Mouse (Mus musculus) limb, embryonic 14.5 days (tissue): ENCODE measurements at regions not wholly inside any gene's neighbourhood (a gene's known extent, or its start where the extent isn't known, plus 50 kb on each side); places are given as distances from the start of the nearest gene placed in this dataset.

Experiments used
- ATAC-seq: fragments of 200-750 bp; cut with Nextera tagmentation; 2 replicates; pipeline ENCODE4 v1.8.0; 2017; ENCODE audit warnings: low read depth, moderate number of reproducible peaks, moderate TSS enrichment; ENCODE audit not compliant: low FRiP score
- DNase-seq: peaks from one replicate; pipeline ENCODE4 v3.0.0-alpha.2; 2015; ENCODE audit warnings: low spot score
- H3K27ac ChIP-seq: fragments of 300-500 bp; sonication (generic); replicated peaks from 2 replicates; pipeline ENCODE4 v1.5.1; 2014; ENCODE audit warnings: low read depth, mild to moderate bottlenecking, low read length, moderate library complexity, mixed read lengths
- H3K27me3 ChIP-seq: fragments of 300-500 bp; sonication (generic); 2 replicates; pipeline ENCODE4 v1.6.1; 2014; ENCODE audit warnings: low read length, mixed read lengths; ENCODE audit not compliant: control insufficient read depth, insufficient read depth
- H3K36me3 ChIP-seq: fragments of 300-500 bp; sonication (generic); 2 replicates; pipeline ENCODE4 v1.6.1; 2014; ENCODE audit warnings: mild to moderate bottlenecking, low read length, moderate library complexity, mixed read lengths; ENCODE audit not compliant: control insufficient read depth, insufficient read depth
- H3K4me1 ChIP-seq: fragments of 300-500 bp; sonication (generic); 2 replicates; pipeline ENCODE4 v1.6.1; 2014; ENCODE audit warnings: antibody characterized with exemption, low read length, mixed read lengths; ENCODE audit not compliant: control insufficient read depth, insufficient read depth
- H3K4me2 ChIP-seq: fragments of 300-500 bp; sonication (generic); replicated peaks from 2 replicates; pipeline ENCODE4 v1.6.1; 2014; ENCODE audit warnings: low read depth, mild to moderate bottlenecking, low read length, moderate library complexity; ENCODE audit not compliant: severe bottlenecking
- H3K4me3 ChIP-seq: fragments of 300-500 bp; sonication (generic); replicated peaks from 2 replicates; pipeline ENCODE4 v1.5.1; 2014; ENCODE audit warnings: low read length
- H3K9ac ChIP-seq: fragments of 300-500 bp; sonication (generic); 2 replicates; pipeline ENCODE4 v1.6.1; 2014; ENCODE audit warnings: mild to moderate bottlenecking, low read depth, low read length, moderate library complexity; ENCODE audit not compliant: severe bottlenecking
- H3K9me3 ChIP-seq: fragments of 300-500 bp; sonication (generic); 2 replicates; pipeline ENCODE4 v1.6.1; 2016; ENCODE audit warnings: low read length; ENCODE audit not compliant: control insufficient read depth
- POLR2A ChIP-seq: fragments of 200-500 bp; IDR thresholded peaks from 2 replicates; pipeline ENCODE4 v1.8.0; 2012; ENCODE audit warnings: inconsistent platforms, mild to moderate bottlenecking, moderate library complexity, borderline replicate concordance; ENCODE audit not compliant: insufficient read depth, insufficient read length; ENCODE audit errors: extremely low read depth
- WGBS: fragments of 180-500 bp; shearing (Covaris S2); extraction: QIAGEN DNeasy Blood & Tissue Kit; methylation state at CpG from one replicate; pipeline ENCODE4 v1.1.7; 2014; 5-methylcytosine and 5-hydroxymethylcytosine counted together

GRCm38 (mm10) chr2:93101991-93102390 lies 56.0 kb upstream of the Prdm11 start:
- Histone ChIP-seq H3K4me1 (no peaks in the 10 kb centered on the region), H3K4me3 (no peak overlapping the region), H3K27ac (no peak overlapping the region), H3K4me2 (no peak overlapping the region), H3K9ac (no peak overlapping the region), H3K27me3 (no peaks in the 10 kb centered on the region), H3K36me3 (no peaks in the 10 kb centered on the region), H3K9me3 (no peaks in the 10 kb centered on the region)
- TF ChIP-seq POLR2A, result no peak
- DNase-seq (no peak), ATAC-seq (no peak)
- 75% methylated on average over 8 of the region's 8 CpGs for WGBS

- no peaks in the 10 kb centered on the region for H3K9me3 ChIP-seq
- H3K4me2 ChIP-seq, result no peak overlapping the region
- TF ChIP-seq POLR2A, result no peak
- no peaks in the 10 kb centered on the region for H3K36me3 ChIP-seq
- no peak overlapping the region for H3K27ac ChIP-seq
- H3K4me1 ChIP-seq, result no peaks in the 10 kb centered on the region
- H3K9ac ChIP-seq, result no peak overlapping the region
- H3K4me3 ChIP-seq, result no peak overlapping the region
- ATAC-seq, result no peak
- WGBS, result 37% methylated on average over 3 of the region's 3 CpGs
- DNase-seq, result no peak
- no peaks in the 10 kb centered on the region for H3K27me3 ChIP-seq
Observed at GRCm38 (mm10) chr2:93099780-93100179, 53.8 kb upstream of the Prdm11 start.

- ATAC-seq, result no peak
- TF ChIP-seq POLR2A, result no peak
Observed at GRCm38 (mm10) chr2:93097016-93097415, 51.0 kb upstream of the Prdm11 start.

GRCm38 (mm10) chr2:93096078-93096729 lies 50.2 kb upstream of the Prdm11 start:
- Histone ChIP-seq H3K36me3 (no peaks in the 10 kb centered on the region), H3K4me2 (no peak overlapping the region), H3K27ac (no peak overlapping the region), H3K9ac (no peak overlapping the region), H3K4me1 (no peaks in the 10 kb centered on the region), H3K4me3 (no peak overlapping the region), H3K27me3 (no peaks in the 10 kb centered on the region), H3K9me3 (no peaks in the 10 kb centered on the region)
- ATAC-seq, result no peak
- no peak for DNase-seq
- WGBS, result 79% methylated on average over 6 of the region's 6 CpGs
- TF ChIP-seq POLR2A, result no peak

More at GRCm38 (mm10) chr2:93097016-93097415, 51.0 kb upstream of the Prdm11 start:
- H3K27ac ChIP-seq, result no peak overlapping the region
- 100% methylated on average over 2 of the region's 2 CpGs for WGBS
- no peaks in the 10 kb centered on the region for H3K9me3 ChIP-seq
- H3K27me3 ChIP-seq, result no peaks in the 10 kb centered on the region
- no peak for DNase-seq
- no peak overlapping the region for H3K4me3 ChIP-seq
- H3K4me1 ChIP-seq, result no peaks in the 10 kb centered on the region
- no peak overlapping the region for H3K4me2 ChIP-seq
- H3K9ac ChIP-seq, result no peak overlapping the region
- no peaks in the 10 kb centered on the region for H3K36me3 ChIP-seq
